Mouse (Mus musculus) limb, embryonic 11.5 days (tissue): ENCODE measurements around the gene Zfp286. TPM values are rescaled to one million over a fixed set of nuclear protein-coding genes. Genes with fewer than 3 reads are reported as not detected.
A peak's percentile ranks its signal among the peaks of the same experiment; 100 is the strongest.

Experiments used
- ATAC-seq: fragments of 200-750 bp; cut with Nextera tagmentation; 2 replicates; pipeline ENCODE4 v1.8.0; 2017; ENCODE audit warnings: low read depth; ENCODE audit not compliant: insufficient number of reproducible peaks, low FRiP score, low TSS enrichment
- DNase-seq: peaks from one replicate; pipeline ENCODE4 v3.0.0-alpha.2; 2015; ENCODE audit warnings: low spot score
- H3K27ac ChIP-seq: fragments of 300-500 bp; sonication (generic); replicated peaks from 2 replicates; pipeline ENCODE4 v1.5.1; 2014; ENCODE audit warnings: low read depth, mild to moderate bottlenecking, low read length
- H3K27me3 ChIP-seq: fragments of 300-500 bp; sonication (generic); 2 replicates; pipeline ENCODE4 v1.6.1; 2014; ENCODE audit warnings: mild to moderate bottlenecking, low read length, mixed read lengths; ENCODE audit not compliant: control insufficient read depth, insufficient read depth
- H3K36me3 ChIP-seq: fragments of 300-500 bp; sonication (generic); 2 replicates; pipeline ENCODE4 v1.6.1; 2014; ENCODE audit warnings: mild to moderate bottlenecking, low read length, moderate library complexity, mixed read lengths; ENCODE audit not compliant: control insufficient read depth, insufficient read depth
- H3K4me1 ChIP-seq: fragments of 300-500 bp; sonication (generic); 2 replicates; pipeline ENCODE4 v1.6.1; 2014; ENCODE audit warnings: low read length, mixed read lengths; ENCODE audit not compliant: control insufficient read depth, insufficient read depth
- H3K4me2 ChIP-seq: fragments of 300-500 bp; sonication (generic); 2 replicates; pipeline ENCODE4 v1.6.1; 2014; ENCODE audit warnings: low read depth, mild to moderate bottlenecking, moderate library complexity; ENCODE audit not compliant: severe bottlenecking
- H3K4me3 ChIP-seq: fragments of 300-500 bp; sonication (generic); 2 replicates; pipeline ENCODE4 v1.5.1; 2014; ENCODE audit warnings: low read depth, low read length
- H3K9ac ChIP-seq: fragments of 300-500 bp; sonication (generic); 2 replicates; pipeline ENCODE4 v1.6.1; 2014; ENCODE audit warnings: mild to moderate bottlenecking, low read length
- H3K9me3 ChIP-seq: fragments of 300-500 bp; sonication (generic); 2 replicates; pipeline ENCODE4 v1.6.1; 2016; ENCODE audit warnings: low read length; ENCODE audit not compliant: control insufficient read depth
- WGBS: fragments of 180-500 bp; shearing (Covaris S2); extraction: QIAGEN DNeasy Blood & Tissue Kit; methylation state at CpG from one replicate; pipeline ENCODE4 v1.1.7; 2014; 5-methylcytosine and 5-hydroxymethylcytosine counted together
- polyA plus RNA-seq: library from polyadenylated mRNA; unstranded; fragments of >200 nt; fragmentation: Nextera tagmentation; extraction: Ambion mirVana; gene quantifications from 2 replicates; pipeline ENCODE4 v1.2.1, GENCODE M21; 2014

Gene Zfp286
- polyA plus RNA-seq, 1 experiment from 2014 or later = 33.8 TPM

- no peak overlapping the region for H3K4me2 ChIP-seq
- no peak for ATAC-seq
- H3K4me3 ChIP-seq = no peak overlapping the region
These were observed 32.6 kb upstream of the Zfp286 start for GRCm38 (mm10) chr11:62821893-62822292.

DNA sequence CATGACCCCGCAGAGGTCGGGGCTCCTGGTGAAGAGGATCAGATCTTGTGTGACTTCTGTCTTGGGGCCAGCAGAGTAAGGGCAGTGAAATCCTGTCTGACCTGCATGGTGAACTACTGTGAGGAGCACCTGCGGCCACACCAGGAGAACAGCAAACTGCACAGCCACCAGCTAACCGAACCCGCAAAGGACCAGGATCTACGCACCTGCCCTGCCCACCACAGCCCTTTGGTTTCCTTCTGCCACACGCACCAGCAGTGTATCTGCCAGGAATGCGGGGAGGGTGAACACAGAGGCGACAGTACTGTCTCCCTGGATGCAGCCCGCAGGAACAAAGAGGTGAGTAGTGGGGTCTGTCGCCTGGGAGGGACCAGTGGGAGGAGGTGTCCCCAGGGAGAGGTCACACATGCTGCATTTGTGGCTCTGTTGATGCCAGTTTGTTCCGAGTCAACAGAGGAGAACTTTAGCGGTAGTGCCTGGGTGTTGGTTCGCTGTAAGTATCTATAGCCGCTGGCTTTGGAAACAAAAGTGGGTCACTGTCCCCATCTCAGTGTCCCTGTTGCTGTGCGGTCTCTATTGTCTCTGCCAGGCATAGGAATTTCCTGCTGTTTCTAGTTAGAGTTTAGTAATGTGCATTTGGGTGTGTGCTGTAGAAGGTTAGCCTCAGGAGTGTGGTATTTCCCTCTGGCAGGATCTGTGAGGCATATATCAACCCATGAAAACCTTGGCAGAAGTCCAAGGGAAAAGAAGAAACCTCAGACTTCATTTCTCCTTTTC, 31.6 kb upstream of the Zfp286 start:
- Histone ChIP-seq H3K4me2 (peak overlapping the region; percentile 56), H3K9me3 (no peaks in the 10 kb centered on the region), H3K27ac (no peak overlapping the region), H3K9ac (peak overlapping the region; percentile 32), H3K4me1 (peaks cover 12% of the 10 kb centered on the region), H3K4me3 (peak overlapping the region; percentile 25), H3K36me3 (no peaks in the 10 kb centered on the region), H3K27me3 (no peaks in the 10 kb centered on the region)
- 20% methylated on average over 16 of the region's 16 CpGs for WGBS
- DNase-seq (peak; percentile 33), ATAC-seq (no peak)

More at GRCm38 (mm10) chr11:62821893-62822292, 32.6 kb upstream of the Zfp286 start:
- Histone ChIP-seq H3K27ac (no peak overlapping the region), H3K27me3 (no peaks in the 10 kb centered on the region), H3K9ac (no peak overlapping the region), H3K4me1 (peaks cover 12% of the 10 kb centered on the region), H3K9me3 (no peaks in the 10 kb centered on the region), H3K36me3 (no peaks in the 10 kb centered on the region)
- DNase-seq = no peak
- 74% methylated on average over 5 of the region's 5 CpGs for WGBS

DNA sequence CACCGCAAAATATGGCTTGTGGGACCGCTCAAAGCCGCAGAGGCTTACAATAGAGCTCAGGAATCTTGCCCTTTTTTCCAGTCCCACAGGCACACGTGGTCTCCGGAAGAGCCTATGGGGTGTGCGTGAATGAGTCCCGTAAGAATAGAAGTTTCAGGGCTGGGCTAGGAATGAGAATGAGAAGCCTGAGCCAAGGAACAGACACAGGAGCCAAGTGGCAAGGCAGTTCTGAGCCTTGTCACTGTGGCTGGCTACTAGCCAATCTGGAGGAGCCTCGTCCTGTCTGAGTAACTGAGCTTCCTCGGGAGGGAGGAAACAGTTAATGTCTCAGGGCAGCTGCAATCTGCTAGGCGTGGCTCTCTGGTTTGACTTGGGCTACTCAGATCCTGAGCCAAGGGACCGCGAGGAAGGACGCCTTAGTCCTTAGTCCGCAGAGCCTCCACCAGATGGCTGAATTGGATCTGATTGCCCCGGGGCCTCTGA, 30.8 kb upstream of the Zfp286 start, which contains the start of gene Trim16:
Gene Trim16 (plus strand): TSS at position 173 of the 483 bp plus-strand sequence.
- DNase-seq (peak; percentile 52), ATAC-seq (peak; percentile 26; the same call in 1 of the 2 replicates)
- Histone ChIP-seq H3K27me3 (no peaks in the 10 kb centered on the region), H3K4me2 (peak within 1 kb of the TSS; percentile 56), H3K9me3 (no peaks in the 10 kb centered on the region), H3K27ac (no peak within 1 kb of the TSS), H3K4me1 (peaks cover 12% of the 10 kb centered on the region), H3K36me3 (no peaks in the 10 kb centered on the region), H3K4me3 (peak within 1 kb of the TSS; percentile 25), H3K9ac (peak within 1 kb of the TSS; percentile 32)
- WGBS = 11% methylated on average over 15 of the region's 15 CpGs

DNA sequence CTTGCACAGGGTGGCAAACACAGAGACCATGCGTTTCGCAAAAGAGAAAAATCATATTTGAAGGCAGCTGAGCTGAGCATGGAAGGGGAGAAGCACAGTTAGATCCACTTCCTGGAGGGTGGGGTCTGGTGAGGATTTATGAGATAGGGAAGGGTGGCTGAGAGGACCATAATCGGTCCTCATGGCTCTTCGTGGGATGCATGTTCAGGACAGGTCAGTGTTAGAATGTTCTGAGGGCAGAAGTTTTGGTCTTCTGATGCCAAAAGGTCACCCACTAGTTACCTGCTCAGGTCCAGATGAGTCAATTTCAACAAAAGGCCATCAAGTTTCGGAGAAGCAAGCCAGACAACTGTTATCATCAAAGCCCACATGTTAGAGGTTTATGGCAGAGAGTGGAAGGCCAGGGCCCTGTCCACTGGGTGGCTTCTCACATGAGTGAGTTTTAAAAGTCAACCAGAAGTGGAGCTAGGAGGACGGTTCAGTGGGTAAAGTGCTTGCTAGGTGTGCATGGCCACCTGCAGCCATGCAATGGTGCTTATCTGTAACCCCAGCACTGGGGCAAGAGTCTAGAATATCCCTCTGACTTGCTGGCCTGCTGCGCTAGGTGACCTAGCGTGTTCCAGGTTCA, 29.9 kb upstream of the Zfp286 start:
- Histone ChIP-seq H3K4me3 (no peak overlapping the region), H3K36me3 (no peaks in the 10 kb centered on the region), H3K4me2 (no peak overlapping the region), H3K4me1 (peaks cover 12% of the 10 kb centered on the region), H3K27me3 (no peaks in the 10 kb centered on the region), H3K27ac (no peak overlapping the region), H3K9ac (no peak overlapping the region), H3K9me3 (no peaks in the 10 kb centered on the region)
- DNase-seq (no peak), ATAC-seq (no peak)
- WGBS = 90% methylated on average over 8 of the region's 8 CpGs

DNA sequence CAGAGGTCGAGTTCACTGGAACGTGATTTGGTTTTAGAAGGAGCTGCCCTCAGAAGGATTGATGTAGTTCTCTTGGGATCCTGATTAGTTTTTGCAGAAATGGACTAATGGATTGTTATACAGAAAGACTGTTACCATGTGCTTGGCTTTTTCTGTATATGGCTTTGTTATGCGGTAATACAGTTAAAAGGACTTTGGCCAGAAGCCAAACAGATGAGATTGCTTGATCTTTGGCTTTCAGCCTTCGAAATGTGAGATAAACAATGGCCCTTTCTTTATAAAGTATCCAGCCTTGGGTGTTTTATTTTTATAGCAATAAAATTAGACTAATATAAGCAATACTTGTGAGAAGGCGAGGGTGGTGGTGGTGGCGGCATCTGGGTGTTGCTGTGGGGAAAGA, 27.3 kb upstream of the Zfp286 start:
- H3K27ac ChIP-seq = no peak overlapping the region
- no peaks in the 10 kb centered on the region for H3K27me3 ChIP-seq
- peaks cover 12% of the 10 kb centered on the region for H3K4me1 ChIP-seq
- H3K36me3 ChIP-seq = no peaks in the 10 kb centered on the region
- 80% methylated on average over 6 of the region's 6 CpGs for WGBS
- no peak overlapping the region for H3K4me2 ChIP-seq
- no peak for DNase-seq
- ATAC-seq = no peak
- no peaks in the 10 kb centered on the region for H3K9me3 ChIP-seq
- H3K9ac ChIP-seq = no peak overlapping the region
- H3K4me3 ChIP-seq = no peak overlapping the region

- no peaks in the 10 kb centered on the region for H3K36me3 ChIP-seq
- H3K4me3 ChIP-seq = no peak overlapping the region
- H3K4me2 ChIP-seq = no peak overlapping the region
- ATAC-seq (no peak), DNase-seq (no peak)
- H3K9ac ChIP-seq = no peak overlapping the region
- H3K27ac ChIP-seq = no peak overlapping the region
- no peaks in the 10 kb centered on the region for H3K27me3 ChIP-seq
- H3K4me1 ChIP-seq = peaks cover 4% of the 10 kb centered on the region
- no peaks in the 10 kb centered on the region for H3K9me3 ChIP-seq
- 95% methylated on average over 1 of the region's 1 CpGs for WGBS
These were observed 26.2 kb upstream of the Zfp286 start for GRCm38 (mm10) chr11:62815438-62815837.

- Histone ChIP-seq H3K27ac (no peak overlapping the region), H3K4me2 (no peak overlapping the region), H3K36me3 (no peaks in the 10 kb centered on the region), H3K4me1 (no peaks in the 10 kb centered on the region), H3K27me3 (no peaks in the 10 kb centered on the region), H3K9ac (no peak overlapping the region), H3K4me3 (no peak overlapping the region), H3K9me3 (no peaks in the 10 kb centered on the region)
- ATAC-seq = no peak
- DNase-seq = no peak
- WGBS = 60% methylated on average over 4 of the region's 4 CpGs
These were observed 25.4 kb upstream of the Zfp286 start for GRCm38 (mm10) chr11:62814625-62815024.

GRCm38 (mm10) chr11:62813970-62814624, 24.8 kb upstream of the Zfp286 start:
- WGBS = 73% methylated on average over 6 of the region's 6 CpGs
- no peak overlapping the region for H3K9ac ChIP-seq
- H3K36me3 ChIP-seq = no peaks in the 10 kb centered on the region
- no peak overlapping the region for H3K4me3 ChIP-seq
- no peak overlapping the region for H3K27ac ChIP-seq
- H3K9me3 ChIP-seq = no peaks in the 10 kb centered on the region
- ATAC-seq (no peak), DNase-seq (no peak)
- H3K4me2 ChIP-seq = no peak overlapping the region
- H3K27me3 ChIP-seq = no peaks in the 10 kb centered on the region
- H3K4me1 ChIP-seq = no peaks in the 10 kb centered on the region
